Mouse (Mus musculus) cerebral cortex, adult 2 months (tissue): ENCODE results near the gene Tacc2.

ENCODE experiments used
- WGBS: fragments of 180-500 bp; shearing (Covaris S2); methylation state at CpG from one replicate; pipeline ENCODE4 v1.1.7; 2018; 5-methylcytosine and 5-hydroxymethylcytosine counted together

The Tacc2 gene

GRCm38 (mm10) chr7:130617591-130617990, 40.4 kb downstream of the Tacc2 start:
- WGBS, result 96% methylated on average over 3 of the region's 3 CpGs

GRCm38 (mm10) chr7:130621068-130621467, 43.8 kb downstream of the Tacc2 start:
- WGBS, result 91% methylated on average over 2 of the region's 2 CpGs

GRCm38 (mm10) chr7:130621953-130622352, 44.7 kb downstream of the Tacc2 start:
- WGBS, result 64% methylated on average over 3 of the region's 3 CpGs

DNA sequence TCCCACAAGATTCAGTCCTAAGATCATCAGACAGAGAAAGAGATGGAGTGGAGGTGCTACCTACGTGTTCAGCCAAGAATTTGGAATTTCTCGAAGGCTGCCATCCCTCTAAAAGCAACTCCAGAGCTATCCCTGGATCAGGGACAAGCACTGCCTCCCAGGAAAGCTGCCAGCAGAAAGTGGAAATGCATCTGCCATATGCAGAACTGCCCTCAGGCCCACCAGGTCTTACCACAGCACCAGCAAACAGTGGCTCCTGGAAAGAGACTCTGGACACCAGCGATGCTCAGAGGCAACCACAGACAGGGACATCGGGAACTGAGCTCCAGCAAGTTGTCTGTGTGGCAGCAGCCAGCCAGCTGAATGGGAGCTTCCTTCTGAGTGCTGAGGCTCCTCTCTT, 45.1 kb downstream of the Tacc2 start:
- WGBS, result 64% methylated on average over 4 of the region's 4 CpGs

DNA sequence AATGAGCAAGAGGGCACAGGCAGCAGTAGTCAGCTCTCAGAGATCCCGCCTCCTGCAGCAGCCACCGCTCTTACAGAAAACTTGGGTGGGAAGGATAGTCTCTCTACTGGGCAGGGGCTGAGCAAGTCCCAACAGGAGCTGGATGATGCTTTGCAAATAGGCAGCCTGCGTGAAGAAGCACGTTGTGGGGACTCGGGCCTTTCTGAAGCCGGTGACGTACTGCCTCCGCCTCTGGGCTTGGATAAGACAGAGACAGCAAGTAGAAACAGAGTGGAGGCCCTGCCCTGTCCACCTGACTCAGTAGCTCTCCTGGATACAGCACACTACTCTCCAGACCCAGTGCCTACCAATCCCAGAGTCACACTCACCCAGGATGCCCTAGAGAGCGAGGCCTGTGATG, 47.1 kb downstream of the Tacc2 start:
- 99% methylated on average over 9 of the region's 9 CpGs for WGBS

GRCm38 (mm10) chr7:130625361-130625760, 48.1 kb downstream of the Tacc2 start:
- WGBS, result 87% methylated on average over 7 of the region's 7 CpGs

GRCm38 (mm10) chr7:130628601-130629000, 51.4 kb downstream of the Tacc2 start:
- WGBS, result 49% methylated on average over 1 of the region's 1 CpGs

- WGBS, result 81% methylated on average over 7 of the region's 7 CpGs
Measured at GRCm38 (mm10) chr7:130629999-130630398, 52.8 kb downstream of the Tacc2 start.

GRCm38 (mm10) chr7:130630956-130631355, 53.7 kb downstream of the Tacc2 start:
- WGBS, result 86% methylated on average over 3 of the region's 3 CpGs

- 44% methylated on average over 22 of the region's 22 CpGs for WGBS
Measured at GRCm38 (mm10) chr7:130631553-130632378, 54.5 kb downstream of the Tacc2 start.

DNA sequence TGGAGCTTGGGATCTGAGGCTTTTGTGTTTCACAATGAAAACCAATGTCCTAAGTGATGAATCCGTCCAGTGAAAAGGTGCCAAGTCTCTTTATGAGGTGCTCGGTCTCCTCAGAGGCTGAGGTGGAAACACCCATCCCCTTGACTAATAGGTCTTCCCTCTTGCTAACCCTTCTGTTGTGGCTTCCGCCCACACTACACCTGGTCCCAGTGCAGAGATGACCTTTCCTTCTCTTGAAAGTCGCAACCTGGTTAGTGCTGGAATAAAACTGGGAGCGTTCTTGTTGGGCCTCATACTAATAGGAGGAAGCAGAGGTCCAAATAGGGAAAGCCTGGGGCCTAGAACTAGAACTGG, 55.1 kb downstream of the Tacc2 start:
- 90% methylated on average over 5 of the region's 5 CpGs for WGBS

- 93% methylated on average over 4 of the region's 4 CpGs for WGBS
Measured at GRCm38 (mm10) chr7:130634259-130634871, 57.1 kb downstream of the Tacc2 start.

GRCm38 (mm10) chr7:130635212-130635611, 58.0 kb downstream of the Tacc2 start:
- 73% methylated on average over 7 of the region's 7 CpGs for WGBS

DNA sequence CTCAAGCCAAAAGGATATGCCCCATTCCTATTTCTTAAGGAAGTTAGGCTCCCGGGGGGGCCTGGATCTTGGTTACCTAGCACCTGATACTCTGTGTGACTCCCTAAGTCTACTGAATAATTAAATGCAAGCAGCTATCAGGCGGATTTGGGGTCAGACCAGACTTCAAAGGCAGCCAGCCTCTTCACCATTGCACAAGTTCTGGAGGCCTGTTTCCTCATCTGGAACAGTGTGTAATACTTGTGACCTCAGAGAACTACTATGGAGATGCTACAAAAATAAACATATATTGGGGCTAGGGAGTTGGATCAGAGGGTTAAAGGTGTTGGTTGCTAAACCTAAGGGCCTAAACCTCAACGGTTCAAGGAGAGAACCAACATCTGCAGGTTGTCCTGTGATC, 59.0 kb downstream of the Tacc2 start:
- 88% methylated on average over 3 of the region's 3 CpGs for WGBS

DNA sequence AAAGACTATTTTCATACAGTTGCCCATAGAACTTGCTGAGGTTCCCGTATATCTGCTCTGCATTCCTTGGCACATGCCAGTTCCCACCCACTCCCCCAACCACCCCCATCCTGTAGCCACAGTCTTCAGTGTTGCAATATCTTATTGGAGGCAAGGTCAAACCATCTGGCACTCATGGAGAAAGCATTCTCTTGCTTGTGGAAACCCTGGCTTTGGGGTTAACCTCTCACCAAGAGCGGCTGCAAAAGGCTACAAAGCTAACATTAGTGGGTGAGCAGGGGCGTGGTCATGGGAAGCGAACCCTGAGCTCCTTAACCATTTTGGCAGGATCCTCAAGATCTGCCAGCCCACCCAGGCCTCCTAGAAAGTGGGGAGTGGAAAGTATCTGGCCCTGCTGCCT, 59.7 kb downstream of the Tacc2 start:
- WGBS, result 88% methylated on average over 4 of the region's 4 CpGs

- WGBS, result 60% methylated on average over 6 of the region's 6 CpGs
Measured at GRCm38 (mm10) chr7:130637811-130638210, 60.6 kb downstream of the Tacc2 start.

GRCm38 (mm10) chr7:130640681-130641080, 63.4 kb downstream of the Tacc2 start:
- WGBS, result 65% methylated on average over 9 of the region's 9 CpGs

GRCm38 (mm10) chr7:130645332-130645993, 68.2 kb downstream of the Tacc2 start:
- 22% methylated on average over 15 of the region's 15 CpGs for WGBS

DNA sequence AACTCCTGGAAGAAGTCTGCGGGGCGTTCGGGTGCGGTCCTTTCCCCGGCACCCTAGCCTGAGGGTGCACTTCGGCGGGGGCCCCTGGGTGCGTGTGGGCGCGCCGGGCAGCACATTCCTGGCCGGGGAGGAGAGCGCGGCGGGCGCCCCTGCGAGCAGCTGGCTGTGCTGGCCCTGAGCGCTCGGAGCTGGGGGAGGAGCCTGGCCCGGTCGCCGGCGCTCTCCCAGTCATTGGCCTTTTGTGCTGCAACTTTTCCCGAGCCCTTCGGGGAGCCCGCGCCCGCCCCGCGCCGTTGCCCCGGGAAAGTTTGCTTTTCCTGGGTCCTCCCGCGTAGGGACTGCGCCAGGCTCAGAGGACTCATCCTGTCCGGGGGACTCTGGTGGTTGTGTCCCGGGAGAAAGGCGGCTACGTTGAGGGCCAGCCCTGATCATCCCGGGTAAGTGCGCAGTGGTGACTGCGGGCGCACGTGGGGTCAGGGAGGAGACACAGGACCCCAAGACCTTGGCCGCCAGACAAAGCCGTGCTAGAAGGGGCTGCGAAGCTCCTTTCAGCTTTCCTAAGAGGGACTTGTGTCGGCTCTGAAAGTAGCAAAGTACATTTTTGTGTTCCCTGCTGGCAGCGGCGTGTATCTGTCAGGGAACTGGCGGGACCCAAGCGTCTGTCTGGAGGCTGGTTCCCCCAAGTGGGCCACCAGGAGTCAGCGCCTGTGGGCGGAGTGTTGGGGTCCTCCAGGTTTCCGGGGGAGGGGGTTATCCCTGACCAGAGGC, 68.9 kb downstream of the Tacc2 start:
- WGBS, result under 1% methylated on average over 55 of the region's 55 CpGs

GRCm38 (mm10) chr7:130646762-130647139, 69.5 kb downstream of the Tacc2 start:
- 8% methylated on average over 18 of the region's 18 CpGs for WGBS

DNA sequence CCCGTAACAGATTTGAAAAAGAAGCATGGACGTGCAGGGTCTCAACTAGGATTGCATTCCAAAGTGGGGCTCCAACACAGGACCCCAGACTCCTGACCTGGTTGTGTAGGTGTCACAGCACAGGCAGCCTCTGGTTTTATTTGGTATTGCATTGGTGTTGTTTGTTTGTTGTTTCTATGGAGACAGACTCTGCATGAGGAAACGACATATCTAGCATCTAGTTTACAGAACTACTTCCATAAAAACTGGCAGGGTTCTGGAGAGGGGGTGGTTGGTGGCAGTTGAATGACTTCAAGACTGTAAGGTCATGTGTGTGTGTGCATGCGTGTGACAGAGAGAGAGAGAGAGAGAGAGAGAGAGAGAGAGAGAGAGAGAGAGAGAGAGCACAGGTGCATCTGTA, 70.8 kb downstream of the Tacc2 start:
- WGBS, result 70% methylated on average over 4 of the region's 4 CpGs

DNA sequence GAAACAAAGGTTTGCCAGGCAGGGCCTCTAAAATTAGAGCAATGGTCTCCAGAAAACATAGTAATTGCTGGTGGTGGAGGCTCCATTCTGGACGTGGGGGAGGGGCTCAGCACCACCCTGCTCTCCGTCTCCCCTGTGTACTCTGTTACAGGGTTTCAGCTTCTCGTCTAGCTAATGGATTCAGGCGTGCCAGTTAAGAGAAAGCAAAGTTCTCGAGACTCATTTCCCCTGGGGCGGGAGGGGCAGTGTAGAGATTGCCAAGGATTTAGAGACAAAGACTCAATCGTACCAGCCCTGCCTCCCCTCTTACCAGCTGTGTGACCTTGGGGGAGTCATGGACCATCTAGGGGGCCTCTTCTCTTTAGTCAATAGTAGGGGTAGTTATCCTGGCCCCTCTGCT, 72.0 kb downstream of the Tacc2 start:
- WGBS, result 71% methylated on average over 7 of the region's 7 CpGs
